Mouse (Mus musculus): ENCODE data around the gene Paqr4.
A peak's percentile ranks its signal among the peaks of the same experiment; 100 is the strongest.

Gene Paqr4

GRCm38 (mm10) chr17:23726758-23727142, 13.9 kb downstream of the Paqr4 start:
- DNase-seq (ENCODE audit: low read depth, low spot score) = peak; percentile 66

- DNase-seq (ENCODE audit: low read depth, low spot score) = peak; percentile 95
Measured at GRCm38 (mm10) chr17:23725999-23726757, 14.5 kb downstream of the Paqr4 start, which contains the start of gene Pkmyt1. Pkmyt1 (plus strand) TSS chr17:23726336.

GRCm38 (mm10) chr17:23725477-23725876, 15.2 kb downstream of the Paqr4 start:
- peak; percentile 57 for DNase-seq (ENCODE audit: low read depth, low spot score)

GRCm38 (mm10) chr17:23722376-23723125, 18.1 kb downstream of the Paqr4 start, which contains the start of gene 1520401A03Rik:
1520401A03Rik (minus strand) TSS chr17:23722783.
- DNase-seq (ENCODE audit: low read depth, low spot score) = no peak

GRCm38 (mm10) chr17:23721886-23722285, 18.8 kb downstream of the Paqr4 start:
- no peak for DNase-seq (ENCODE audit: low read depth, low spot score)

- DNase-seq (ENCODE audit: low read depth, low spot score) = no peak
Measured at GRCm38 (mm10) chr17:23719455-23719854, 21.2 kb downstream of the Paqr4 start.

GRCm38 (mm10) chr17:23717003-23717402, 23.7 kb downstream of the Paqr4 start:
- no peak for DNase-seq (ENCODE audit: low read depth, low spot score)

GRCm38 (mm10) chr17:23706212-23706611, 34.5 kb downstream of the Paqr4 start:
- DNase-seq (ENCODE audit: low read depth, low spot score) = peak; percentile 91

GRCm38 (mm10) chr17:23705525-23706104, 35.1 kb downstream of the Paqr4 start:
- DNase-seq (ENCODE audit: low read depth, low spot score) = no peak

GRCm38 (mm10) chr17:23704741-23705140, 35.9 kb downstream of the Paqr4 start:
- peak; percentile 64 for DNase-seq (ENCODE audit: low read depth, low spot score)

- no peak for DNase-seq (ENCODE audit: low read depth, low spot score)
Measured at GRCm38 (mm10) chr17:23703301-23703700, 37.4 kb downstream of the Paqr4 start.

GRCm38 (mm10) chr17:23700079-23700478, 40.6 kb downstream of the Paqr4 start:
- DNase-seq (ENCODE audit: low read depth, low spot score) = peak; percentile 99

GRCm38 (mm10) chr17:23699131-23700077, 41.3 kb downstream of the Paqr4 start:
- peak; percentile 62 for DNase-seq (ENCODE audit: low read depth, low spot score)

- no peak for DNase-seq (ENCODE audit: low read depth, low spot score)
Measured at GRCm38 (mm10) chr17:23695801-23696200, 44.9 kb downstream of the Paqr4 start.

- DNase-seq (ENCODE audit: low read depth, low spot score) = peak; percentile 98
Measured at GRCm38 (mm10) chr17:23694491-23694890, 46.2 kb downstream of the Paqr4 start.
